Mouse (Mus musculus): ENCODE measurements around the gene Tex13a. TPM values are rescaled to one million over a fixed set of nuclear protein-coding genes. Genes with fewer than 3 reads are reported as not detected.

The Tex13a gene
- not detected in 2 replicates for polyA plus RNA-seq (2012; rRNA removed)

DNA sequence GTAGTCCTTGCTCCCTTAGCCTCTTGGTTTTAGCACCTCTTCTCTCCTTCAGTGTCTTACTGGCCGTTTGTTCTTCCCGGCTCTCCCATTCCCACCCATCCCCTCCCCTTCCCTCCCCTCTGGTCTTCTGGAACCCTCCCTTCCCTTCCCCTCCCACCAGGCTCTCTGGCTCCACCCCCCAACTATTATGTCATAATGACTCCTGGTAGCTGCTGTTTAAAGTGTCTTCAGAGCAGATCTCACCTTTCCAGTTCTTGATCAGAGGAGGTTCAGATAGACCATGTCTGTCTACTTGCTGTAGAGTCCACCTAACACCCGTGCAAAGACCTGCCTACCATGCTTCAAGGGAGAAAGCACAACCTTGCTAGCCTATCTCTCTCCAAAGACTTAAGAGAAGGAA lies at the start of gene Tex13a:
Gene Tex13a (minus strand): TSS at position 101 of the 400 bp plus-strand sequence.
- H3K36me3 ChIP-seq (ENCODE audit: control insufficient read depth, insufficient read depth, low read length): no peaks in the 10 kb centered on the region
- H3K4me1 ChIP-seq (ENCODE audit: control insufficient read depth, insufficient read depth, low read length): no peaks in the 10 kb centered on the region
- H3K27me3 ChIP-seq (replicated peaks; ENCODE audit: control insufficient read depth, insufficient read depth, low read length): no peaks in the 10 kb centered on the region
- H3K27ac ChIP-seq (ENCODE audit: insufficient read depth, low read depth, low read length): no peak within 1 kb of the TSS
- 72% methylated on average over 3 of the region's 3 CpGs for WGBS
- TF ChIP-seq CTCF (conservative IDR thresholded peaks at IDR 0.05; ENCODE audit: insufficient read depth, insufficient read length, low read depth, low read length) (no peak), POLR2A (IDR thresholded peaks at IDR 0.05; ENCODE audit: low read depth, low read length) (no peak)
- no peak within 1 kb of the TSS for H3K4me3 ChIP-seq (ENCODE audit: insufficient read depth, low read depth, low read length)
- no peak for DNase-seq

DNA sequence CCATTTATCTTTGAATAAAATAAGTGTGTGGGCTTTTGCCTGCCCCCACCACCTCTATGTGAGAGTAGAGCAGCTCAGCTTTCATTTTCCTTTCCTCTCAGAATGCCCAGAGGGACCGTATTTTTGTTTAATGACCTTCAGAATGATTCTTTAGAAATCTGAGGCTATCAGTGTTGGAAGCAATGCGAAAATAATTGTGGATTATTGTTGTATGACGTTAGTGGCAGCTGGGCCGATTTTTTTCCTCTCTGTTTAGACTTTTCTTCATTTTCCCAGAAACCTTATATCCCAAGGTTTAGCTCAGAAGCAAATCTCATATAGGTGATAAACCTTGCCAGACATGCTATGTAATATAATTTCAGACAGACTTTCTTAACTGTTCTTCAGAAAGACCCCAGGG lies 25.2 kb upstream of the Tex13a start:
- Histone ChIP-seq H3K27me3 (replicated peaks; ENCODE audit: control insufficient read depth, insufficient read depth, low read length) (no peaks in the 10 kb centered on the region), H3K4me3 (ENCODE audit: insufficient read depth, low read depth, low read length) (no peak overlapping the region), H3K4me1 (ENCODE audit: control insufficient read depth, insufficient read depth, low read length) (no peaks in the 10 kb centered on the region), H3K27ac (ENCODE audit: insufficient read depth, low read depth, low read length) (no peak overlapping the region), H3K36me3 (ENCODE audit: control insufficient read depth, insufficient read depth, low read length) (no peaks in the 10 kb centered on the region)
- TF ChIP-seq POLR2A (IDR thresholded peaks at IDR 0.05; ENCODE audit: low read depth, low read length) (no peak), CTCF (conservative IDR thresholded peaks at IDR 0.05; ENCODE audit: insufficient read depth, insufficient read length, low read depth, low read length) (no peak)
- no peak for DNase-seq
- 42% methylated on average over 4 of the region's 4 CpGs for WGBS

DNA sequence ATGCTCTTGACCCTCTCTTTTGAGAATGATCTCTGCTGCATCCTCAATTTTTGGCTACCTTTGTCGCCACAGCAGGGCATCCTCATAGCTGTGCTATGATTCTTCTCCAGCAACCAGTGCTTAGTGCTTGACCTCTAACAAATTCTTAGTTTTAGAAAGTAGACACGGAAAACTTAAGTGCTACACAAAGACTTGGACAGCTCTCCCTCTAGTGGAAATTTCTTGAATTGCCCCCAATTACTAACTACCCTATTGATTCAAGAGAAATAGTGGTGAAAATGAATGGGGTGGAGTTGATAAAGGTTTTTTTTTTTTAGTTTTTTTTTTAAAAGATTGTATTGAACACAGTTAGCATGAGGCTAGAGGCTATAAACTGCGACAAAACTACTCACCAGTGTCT lies 39.2 kb downstream of the Tex13a start:
- no peak overlapping the region for H3K4me3 ChIP-seq (ENCODE audit: insufficient read depth, low read depth, low read length)
- no peaks in the 10 kb centered on the region for H3K36me3 ChIP-seq (ENCODE audit: control insufficient read depth, insufficient read depth, low read length)
- H3K27me3 ChIP-seq (replicated peaks; ENCODE audit: control insufficient read depth, insufficient read depth, low read length): no peaks in the 10 kb centered on the region
- H3K27ac ChIP-seq (ENCODE audit: insufficient read depth, low read depth, low read length): no peak overlapping the region
- 6% methylated on average over 3 of the region's 3 CpGs for WGBS
- H3K4me1 ChIP-seq (ENCODE audit: control insufficient read depth, insufficient read depth, low read length): no peaks in the 10 kb centered on the region
- DNase-seq: peak; percentile 9
- TF ChIP-seq CTCF (conservative IDR thresholded peaks at IDR 0.05; ENCODE audit: insufficient read depth, insufficient read length, low read depth, low read length) (no peak), POLR2A (IDR thresholded peaks at IDR 0.05; ENCODE audit: low read depth, low read length) (no peak)

Data from kidney, adult 2 months (tissue).